Mouse (Mus musculus) olfactory bulb, adult 2 months (tissue): ENCODE results near the gene Rgs6.

Experiments used
- CTCF ChIP-seq: fragments of 200-500 bp; IDR thresholded peaks from 2 replicates; pipeline ENCODE4 v1.5.1; 2012; ENCODE audit warnings: low read depth, mild to moderate bottlenecking, low read length, moderate library complexity; ENCODE audit not compliant: insufficient read depth
- POLR2A ChIP-seq: fragments of 200-500 bp; IDR thresholded peaks from 2 replicates; pipeline ENCODE4 v1.6.1; 2012; ENCODE audit warnings: mild to moderate bottlenecking, low read depth, low read length, moderate library complexity; ENCODE audit not compliant: insufficient read depth

DNA sequence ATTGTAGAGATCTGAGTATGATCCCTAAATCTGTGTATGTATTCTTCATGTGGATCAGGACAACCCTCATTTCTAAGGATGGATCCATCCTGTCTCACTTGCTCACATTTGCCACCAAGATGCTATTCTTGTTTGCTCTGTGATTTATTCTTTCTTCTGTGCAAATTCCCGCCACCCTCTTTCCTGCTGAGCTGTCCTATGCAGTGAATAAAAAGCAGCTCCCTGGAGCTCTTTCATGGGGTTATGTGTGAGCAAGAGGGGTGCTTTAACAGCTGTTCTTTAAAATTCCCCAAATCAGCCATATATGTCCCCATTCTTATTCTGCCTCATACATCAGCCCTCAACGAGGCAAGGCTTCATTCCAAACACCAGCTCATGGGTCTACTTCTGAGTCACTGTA lies 277.6 kb downstream of the Rgs6 start:
- TF ChIP-seq POLR2A (no peak), CTCF (no peak)
